Mouse (Mus musculus) adrenal gland, postnatal 25 days (tissue): ENCODE data around the gene Pptc7. TPM values are rescaled to one million over a fixed set of nuclear protein-coding genes. Genes with fewer than 3 reads are reported as not detected.
A peak's percentile ranks its signal among the peaks of the same experiment; 100 is the strongest.

Experiments used
- DNase-seq: peaks from one replicate; pipeline ENCODE4 v3.0.0; 2021; ENCODE audit warnings: mixed read lengths
- total RNA-seq: library from RNA; stranded (reverse); gene quantifications from 2 replicates; pipeline ENCODE4 v1.2.3, GENCODE M21; 2021

The Pptc7 gene
- total RNA-seq, 1 experiment from 2014 or later: 52.6 TPM

- DNase-seq: no peak
Measured at GRCm38 (mm10) chr5:122334682-122335081, 50.5 kb downstream of the Pptc7 start.

GRCm38 (mm10) chr5:122336554-122337294 is 52.6 kb downstream of the Pptc7 start:
- DNase-seq: no peak

- no peak for DNase-seq
Measured at GRCm38 (mm10) chr5:122342874-122343273, 58.7 kb downstream of the Pptc7 start.

- no peak for DNase-seq
Measured at GRCm38 (mm10) chr5:122343768-122344167, 59.6 kb downstream of the Pptc7 start.

GRCm38 (mm10) chr5:122344260-122344659 is 60.1 kb downstream of the Pptc7 start:
- DNase-seq: peak; percentile 81

GRCm38 (mm10) chr5:122345777-122346176 is 61.6 kb downstream of the Pptc7 start:
- no peak for DNase-seq

GRCm38 (mm10) chr5:122353807-122354491 is 69.8 kb downstream of the Pptc7 start, which contains the start of the genes Rad9b and Vps29:
Gene Rad9b, minus strand, starts transcription at chr5:122354233.
Gene Vps29, plus strand, starts transcription at chr5:122354369.
- peak; percentile 98 for DNase-seq

GRCm38 (mm10) chr5:122354492-122355067 is 70.4 kb downstream of the Pptc7 start:
- no peak for DNase-seq

- DNase-seq: peak; percentile 45
Measured at GRCm38 (mm10) chr5:122371591-122372191, 87.5 kb downstream of the Pptc7 start, which contains the start of gene Gpn3. Gene Gpn3, plus strand, starts transcription at chr5:122371876.

- peak; percentile 99 for DNase-seq
Measured at GRCm38 (mm10) chr5:122372192-122372769, 88.1 kb downstream of the Pptc7 start, which contains the start of gene Fam216a. Gene Fam216a, minus strand, starts transcription at chr5:122372364.

GRCm38 (mm10) chr5:122372878-122373277 is 88.7 kb downstream of the Pptc7 start:
- no peak for DNase-seq

Other genes with a start within 250 kb of the Pptc7 start
- 20.9 and 29.8 TPM in 2 replicates for gene Cux2, start 234.3 kb upstream of the Pptc7 start, total RNA-seq
- gene Myl2, start 183.4 kb upstream of the Pptc7 start, total RNA-seq: not detected in 2 replicates
- not detected in 2 replicates for gene Ccdc63, start 143.5 kb upstream of the Pptc7 start, total RNA-seq
- 182 and 186 TPM in 2 replicates for gene Ppp1cc, start 126.1 kb upstream of the Pptc7 start, total RNA-seq
- gene Hvcn1, start 77.6 kb upstream of the Pptc7 start, total RNA-seq: 0.81 and 1.9 TPM in 2 replicates
- 16.5 and 19.0 TPM in 2 replicates for gene Tctn1, start 19.9 kb upstream of the Pptc7 start, total RNA-seq
- gene Rad9b, start 69.9 kb downstream of the Pptc7 start, total RNA-seq: 3.9 and 5.1 TPM in 2 replicates
- 123 and 135 TPM in 2 replicates for gene Vps29, start 70.0 kb downstream of the Pptc7 start, total RNA-seq
- gene Gpn3, start 87.5 kb downstream of the Pptc7 start, total RNA-seq: 38.2 and 42.6 TPM in 2 replicates
- gene Fam216a, start 88.0 kb downstream of the Pptc7 start, total RNA-seq: 31.3 and 32.1 TPM in 2 replicates
- gene Arpc3, start 107.5 kb downstream of the Pptc7 start, total RNA-seq: 218 and 290 TPM in 2 replicates
- 43.6 and 46.0 TPM in 2 replicates for gene Anapc7, start 137.3 kb downstream of the Pptc7 start, total RNA-seq
- gene Atp2a2, start 217.9 kb downstream of the Pptc7 start, total RNA-seq: 176 and 179 TPM in 2 replicates